Mouse (Mus musculus) mouse embryonic stem cell (cell line): ENCODE measurements around the gene Zfx.

Source experiments
- in situ Hi-C, 2 experiments: fragments of 300-500 bp; cut with MboI; formaldehyde crosslinking; loops; 1 replicate in 1 of 2; 3 replicates in 1 of 2; pipeline ENCODE4 v1.14.3; 2019 to 2020; ENCODE audit warnings: low sequenced_read_pairs in 2 of 2, low pct_unique_long_range_greater_than_20kb in 1 of 2, mixed read lengths in 1 of 2; ENCODE audit not compliant: unreplicated experiment in 1 of 2

Zfx gene

GRCm38 (mm10) chrX:94100561-94100960, 22.9 kb downstream of the Zfx start:
- in situ Hi-C loops, result no loop called here

- in situ Hi-C loops, result no loop called here
These were observed 32.5 kb downstream of the Zfx start for GRCm38 (mm10) chrX:94091001-94091400.

GRCm38 (mm10) chrX:94061246-94061645, 62.3 kb downstream of the Zfx start:
- in situ Hi-C loops, result no loop called here

GRCm38 (mm10) chrX:94060751-94061150, 62.8 kb downstream of the Zfx start:
- in situ Hi-C loops, result no loop called here

- in situ Hi-C loops, result no loop called here
These were observed 64.8 kb downstream of the Zfx start for GRCm38 (mm10) chrX:94058748-94059147.

GRCm38 (mm10) chrX:94049048-94049447, 74.5 kb downstream of the Zfx start:
- in situ Hi-C loops, result loop anchor here in 1 of 2 experiments (25.0 kb wide), 1 partner anchor 237 kb away; no protein-coding TSS in a partner anchor

- in situ Hi-C loops, result loop anchor here in 1 of 2 experiments (25.0 kb wide), 1 partner anchor 236 kb away; no protein-coding TSS in a partner anchor
These were observed 75.5 kb downstream of the Zfx start for GRCm38 (mm10) chrX:94048048-94048447.

GRCm38 (mm10) chrX:94047381-94047780, 76.1 kb downstream of the Zfx start:
- in situ Hi-C loops, result loop anchor here in 1 of 2 experiments (25.0 kb wide), 1 partner anchor 235 kb away; no protein-coding TSS in a partner anchor

- in situ Hi-C loops, result loop anchor here (10.0 to 25.0 kb wide), 2 partner anchors 221 to 238 kb away; no protein-coding TSS in a partner anchor
These were observed 90.6 kb downstream of the Zfx start for GRCm38 (mm10) chrX:94032937-94033336.

GRCm38 (mm10) chrX:94030081-94030480, 93.4 kb downstream of the Zfx start:
- in situ Hi-C loops, result loop anchor here (10.0 to 25.0 kb wide), 2 partner anchors 218 to 235 kb away; no protein-coding TSS in a partner anchor
